Mouse (Mus musculus): ENCODE measurements around the gene Igsf9.

GRCm38 (mm10) chr1:172513525-172514212, 32.1 kb downstream of the Igsf9 start:
- TF ChIP-seq HCFC1 (IDR thresholded peaks at IDR 0.05; ENCODE audit: borderline replicate concordance, insufficient read depth, low read length) (no peak), MAFK (IDR thresholded peaks at IDR 0.05; ENCODE audit: insufficient read depth, low read depth, low read length) (no peak), CHD2 (IDR thresholded peaks at IDR 0.05; ENCODE audit: low read depth, low read length) (no peak), ZNF384 (IDR thresholded peaks at IDR 0.05; ENCODE audit: low read depth, low read length) (no peak), ZC3H11A (IDR thresholded peaks at IDR 0.05; ENCODE audit: borderline replicate concordance, low read depth, low read length) (no peak)

All from ES-E14 (cell line).